In genomic region chr15:102356501-102357325, GRCm38 (mm10) we compare ENCODE assay signal across 9 mouse cellular contexts. TPM values are rescaled to one million over a fixed set of nuclear protein-coding genes. Genes with fewer than 3 reads are reported as not detected.
DNase-seq lines count a peak whose midpoint lies in the region; ATAC-seq lines count a peak whose summit lies in the region.
"Had no signal": no experiment of that assay in that cellular context is flagged by ENCODE, and none has a peak within 500 bp of the region (broad histone marks: within the 10 kb centered on the region; RNA-seq: fewer than 3 reads in every experiment).

No protein-coding gene starts in this region.

- peaks cover 24% of the 10 kb centered on the region for H3K4me1 ChIP-seq in kidney, embryonic 14.5 days (ENCODE audit: control insufficient read depth, insufficient read depth, low read length)
- H3K4me1 ChIP-seq in hindbrain, embryonic 13.5 days (replicated peaks): peaks cover 35% of the 10 kb centered on the region
- H3K4me1 ChIP-seq in midbrain, embryonic 14.5 days (ENCODE audit: control insufficient read depth, insufficient read depth, low read length): peaks cover 17% of the 10 kb centered on the region; the same call in 1 of the 2 replicates

- peak overlapping the region; percentile 83; the same call in 1 of the 2 replicates for H3K9ac ChIP-seq in kidney, embryonic 14.5 days (ENCODE audit: low read depth, low read length)
- no peak overlapping the region for H3K9ac ChIP-seq in hindbrain, embryonic 13.5 days
- H3K9ac ChIP-seq in midbrain, embryonic 14.5 days (replicated peaks; ENCODE audit: low read length): peak overlapping the region; percentile 48; the same call in 1 of the 2 replicates

- DNase-seq in kidney, adult 8-10 months: no peak
- DNase-seq in embryo, embryonic 11 days: peak; percentile 64
- no peak for DNase-seq in midbrain, embryonic 14.5 days
- DNase-seq in frontal cortex, postnatal 10 days (ENCODE audit: low spot score in 2 of 2): no peak
- no peak for DNase-seq in thymus, postnatal 10 days (ENCODE audit: low spot score in 2 of 2)
- no peak for DNase-seq in thymus, postnatal 4 days

- peak overlapping the region; percentile 42; the same call in 1 of the 2 replicates for H3K4me3 ChIP-seq in kidney, embryonic 14.5 days (ENCODE audit: low read length)
- H3K4me3 ChIP-seq in hindbrain, embryonic 13.5 days: peak overlapping the region; percentile 51
- peak overlapping the region; percentile 40; the same call in 1 of the 2 replicates for H3K4me3 ChIP-seq in midbrain, embryonic 14.5 days (replicated peaks; ENCODE audit: low read depth, low read length)

- H3K27ac ChIP-seq in kidney, embryonic 14.5 days (ENCODE audit: low read depth, low read length): peak overlapping the region; percentile 94
- H3K27ac ChIP-seq in hindbrain, embryonic 13.5 days: no peak overlapping the region
- no peak overlapping the region for H3K27ac ChIP-seq in midbrain, embryonic 14.5 days (replicated peaks; ENCODE audit: low read depth, low read length)

- no peaks in the 10 kb centered on the region for H3K9me3 ChIP-seq in kidney, embryonic 14.5 days (ENCODE audit: control insufficient read depth, low read length)
- no peaks in the 10 kb centered on the region for H3K9me3 ChIP-seq in hindbrain, embryonic 13.5 days
- H3K9me3 ChIP-seq in midbrain, embryonic 14.5 days (ENCODE audit: control insufficient read depth, low read length): no peaks in the 10 kb centered on the region

- ATAC-seq in kidney, embryonic 14.5 days (ENCODE audit: low FRiP score, low TSS enrichment): no peak
- ATAC-seq in hindbrain, embryonic 13.5 days (ENCODE audit: low FRiP score): no peak
- no peak for ATAC-seq in midbrain, embryonic 14.5 days (ENCODE audit: low FRiP score, low TSS enrichment)

- WGBS in kidney, embryonic 14.5 days: 33% methylated on average over 16 of the region's 16 CpGs
- 26% methylated on average over 16 of the region's 16 CpGs for WGBS in hindbrain, embryonic 13.5 days
- 22% methylated on average over 16 of the region's 16 CpGs for WGBS in midbrain, embryonic 14.5 days

- no peaks in the 10 kb centered on the region for H3K36me3 ChIP-seq in kidney, embryonic 14.5 days (ENCODE audit: control insufficient read depth, insufficient read depth, low read length)
- H3K36me3 ChIP-seq in hindbrain, embryonic 13.5 days: no peaks in the 10 kb centered on the region
- no peaks in the 10 kb centered on the region for H3K36me3 ChIP-seq in midbrain, embryonic 14.5 days (ENCODE audit: control insufficient read depth, insufficient read depth, low read length)
- H3K36me3 ChIP-seq: G1E had no signal

- H3K4me2 ChIP-seq in kidney, embryonic 14.5 days (replicated peaks; ENCODE audit: low read depth, low read length): peak overlapping the region; percentile 93
- H3K4me2 ChIP-seq in hindbrain, embryonic 13.5 days: peak overlapping the region; percentile 94
- H3K4me2 ChIP-seq in midbrain, embryonic 14.5 days (ENCODE audit: low read length): peak overlapping the region; percentile 95

- H3K27me3 ChIP-seq in kidney, embryonic 14.5 days (ENCODE audit: control insufficient read depth, insufficient read depth, low read length): peaks cover 13% of the 10 kb centered on the region
- H3K27me3 ChIP-seq in hindbrain, embryonic 13.5 days: peaks cover 57% of the 10 kb centered on the region
- peaks cover 37% of the 10 kb centered on the region for H3K27me3 ChIP-seq in midbrain, embryonic 14.5 days (ENCODE audit: control insufficient read depth, insufficient read depth, low read length)

RNA-seq across cellular contexts. Expression of gene Aaas, which starts 6.1 kb away (rescaled TPM):
- polyA plus RNA-seq in kidney, embryonic 14.5 days (2014; fragmentation: Nextera tagmentation; extraction: Ambion mirVana): 73.3 and 84.7 TPM in 2 replicates
- polyA plus RNA-seq in hindbrain, embryonic 13.5 days (2015; fragmentation: Nextera tagmentation; extraction: Ambion mirVana): 33.3 and 34.8 TPM in 2 replicates
- 27.6 and 30.6 TPM in 2 replicates for polyA plus RNA-seq in midbrain, embryonic 14.5 days (2014; fragmentation: Nextera tagmentation; extraction: Ambion mirVana)

RNA-seq across cellular contexts. Expression of gene Sp7, which starts 10.3 kb away (rescaled TPM):
- 1.0 and 2.0 TPM in 2 replicates for polyA plus RNA-seq in kidney, embryonic 14.5 days (2014; fragmentation: Nextera tagmentation; extraction: Ambion mirVana)
- 1.1 and 1.2 TPM in 2 replicates for polyA plus RNA-seq in hindbrain, embryonic 13.5 days (2015; fragmentation: Nextera tagmentation; extraction: Ambion mirVana)
- 0.21 TPM in 1 of 2 replicates, not detected in the other for polyA plus RNA-seq in midbrain, embryonic 14.5 days (2014; fragmentation: Nextera tagmentation; extraction: Ambion mirVana)
- polyA plus RNA-seq: G1E had no signal

RNA-seq across cellular contexts. Expression of gene Myg1, which starts 25.2 kb away (rescaled TPM):
- 117 and 129 TPM in 2 replicates for polyA plus RNA-seq in kidney, embryonic 14.5 days (2014; fragmentation: Nextera tagmentation; extraction: Ambion mirVana)
- 91.8 and 96.4 TPM in 2 replicates for polyA plus RNA-seq in hindbrain, embryonic 13.5 days (2015; fragmentation: Nextera tagmentation; extraction: Ambion mirVana)
- polyA plus RNA-seq in midbrain, embryonic 14.5 days (2014; fragmentation: Nextera tagmentation; extraction: Ambion mirVana): 80.4 and 89.0 TPM in 2 replicates

RNA-seq across cellular contexts. Expression of gene Pfdn5, which starts 30.8 kb away (rescaled TPM):
- polyA plus RNA-seq in kidney, embryonic 14.5 days (2014; fragmentation: Nextera tagmentation; extraction: Ambion mirVana): 481 and 576 TPM in 2 replicates
- 502 and 514 TPM in 2 replicates for polyA plus RNA-seq in hindbrain, embryonic 13.5 days (2015; fragmentation: Nextera tagmentation; extraction: Ambion mirVana)
- 562 and 649 TPM in 2 replicates for polyA plus RNA-seq in midbrain, embryonic 14.5 days (2014; fragmentation: Nextera tagmentation; extraction: Ambion mirVana)

RNA-seq across cellular contexts. Expression of gene Sp1, which starts 49.2 kb away (rescaled TPM):
- 16.5 and 16.8 TPM in 2 replicates for polyA plus RNA-seq in kidney, embryonic 14.5 days (2014; fragmentation: Nextera tagmentation; extraction: Ambion mirVana)
- polyA plus RNA-seq in hindbrain, embryonic 13.5 days (2015; fragmentation: Nextera tagmentation; extraction: Ambion mirVana): 4.6 and 6.0 TPM in 2 replicates
- polyA plus RNA-seq in midbrain, embryonic 14.5 days (2014; fragmentation: Nextera tagmentation; extraction: Ambion mirVana): 6.0 and 7.4 TPM in 2 replicates
